Mouse (Mus musculus) liver, embryonic 14.5 days (tissue): ENCODE data around the gene Bcl11b.

Experiments used
- CTCF ChIP-seq: IDR thresholded peaks from 2 replicates; pipeline ENCODE4 v1.5.1; 2016; ENCODE audit warnings: antibody characterized with exemption, low read depth, control low read depth
- EP300 ChIP-seq: IDR thresholded peaks from 2 replicates; pipeline ENCODE4 v1.6.1; 2016; ENCODE audit warnings: antibody characterized with exemption, low read depth

DNA sequence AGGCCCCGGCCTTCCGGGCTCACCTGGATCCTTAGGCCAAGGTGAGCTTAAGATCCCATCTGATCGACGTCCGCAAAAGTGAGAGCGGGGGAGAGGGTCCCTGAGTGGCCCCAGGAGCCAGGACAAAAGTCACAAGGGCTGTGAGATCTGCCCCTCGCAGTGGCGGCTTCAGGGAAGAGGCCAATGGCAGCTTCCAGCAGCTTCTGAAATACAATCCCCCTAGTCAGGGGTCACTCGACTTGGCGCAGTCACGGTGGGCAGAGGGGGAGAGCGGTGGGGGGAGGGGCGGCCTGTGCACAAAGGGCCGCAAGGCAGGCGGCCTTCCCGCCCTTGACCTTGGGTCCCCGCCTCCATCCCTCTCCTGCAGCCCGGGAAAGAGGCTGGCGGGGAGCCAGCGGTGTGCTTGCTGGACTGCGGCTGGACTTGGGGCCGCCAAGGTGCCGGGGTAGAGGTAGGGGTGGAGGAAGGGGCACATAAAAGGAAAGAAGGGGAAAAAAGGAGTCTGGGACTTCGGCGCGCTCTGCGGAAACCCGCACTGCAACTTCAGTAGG is 23.6 kb downstream of the Bcl11b start:
- TF ChIP-seq CTCF (no peak), EP300 (no peak)
